Mouse (Mus musculus) MN1 (cell line): Measurements from ENCODE around the gene Rrp1b.

ENCODE experiments used
- DNase-seq: peaks from one replicate; pipeline ENCODE4 v3.0.0-alpha.2; 2016; ENCODE audit warnings: low spot score

Rrp1b gene

DNA sequence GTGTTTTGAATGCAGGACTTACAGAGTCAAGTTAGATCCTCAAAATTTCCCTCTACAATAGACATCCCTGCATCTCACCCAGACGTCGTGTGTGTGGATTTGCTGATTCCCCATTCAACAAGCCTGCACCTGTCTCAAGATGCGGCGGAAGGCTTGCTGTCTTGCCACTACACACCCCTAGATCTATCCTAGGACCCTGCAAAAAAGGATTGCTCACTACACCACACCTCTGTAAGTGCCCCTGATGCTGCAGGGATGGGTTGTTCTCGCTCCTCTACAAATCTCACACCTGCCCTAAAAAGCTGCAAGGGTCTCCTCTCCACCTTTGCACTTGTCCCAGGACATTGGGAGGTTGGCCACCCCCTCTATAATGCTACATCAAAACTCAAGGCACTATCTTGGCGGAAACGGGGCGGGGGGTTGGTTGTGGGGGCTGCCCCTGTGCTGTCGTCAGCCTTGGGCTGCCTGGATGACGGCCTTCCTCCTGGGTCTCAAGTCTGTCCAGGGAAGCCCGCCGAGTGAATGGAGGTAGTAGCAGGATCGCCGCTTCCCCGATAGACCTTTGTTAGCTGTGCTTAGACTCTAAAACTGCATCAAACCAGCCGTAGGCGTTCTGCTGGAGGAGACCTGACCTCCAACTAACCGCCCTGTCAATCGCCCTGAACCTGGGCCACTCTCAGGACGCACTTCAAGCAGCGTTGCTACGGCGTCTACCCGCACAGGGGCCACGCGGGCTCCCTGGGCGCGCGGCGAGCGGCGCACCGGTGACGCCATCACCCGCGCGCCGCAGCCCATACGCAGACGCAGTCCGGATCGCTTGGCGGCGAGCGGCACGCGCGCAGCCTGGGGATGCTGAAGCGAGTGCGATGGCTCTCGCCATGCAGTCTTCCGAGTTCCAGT, at the start of gene Rrp1b, which contains the start of gene Hsf2bp:
Rrp1b (plus strand) TSS at position 492 of the 900 bp plus-strand sequence.
Hsf2bp (minus strand) TSS at position 741 of the 900 bp plus-strand sequence.
- DNase-seq, result peak; percentile 92

DNA sequence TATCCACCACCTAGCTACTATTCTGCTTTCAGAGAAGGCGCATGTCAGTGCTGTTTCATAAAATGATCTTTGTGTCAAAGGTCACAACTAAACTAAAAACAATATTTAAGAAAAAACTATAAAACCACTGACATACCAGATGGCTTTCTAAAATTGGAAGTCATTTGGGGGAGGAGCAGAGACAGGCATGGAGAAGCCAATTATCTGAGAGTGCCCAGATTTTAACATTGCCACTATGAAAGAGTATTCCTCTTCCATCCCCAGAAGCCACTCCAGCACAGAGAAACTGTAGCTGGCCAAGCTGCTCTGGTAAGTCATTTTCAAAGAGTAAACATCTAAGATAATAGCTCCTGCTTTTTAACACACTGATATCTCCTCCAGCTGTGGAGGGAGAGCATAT, 49.0 kb upstream of the Rrp1b start:
- no peak for DNase-seq

DNA sequence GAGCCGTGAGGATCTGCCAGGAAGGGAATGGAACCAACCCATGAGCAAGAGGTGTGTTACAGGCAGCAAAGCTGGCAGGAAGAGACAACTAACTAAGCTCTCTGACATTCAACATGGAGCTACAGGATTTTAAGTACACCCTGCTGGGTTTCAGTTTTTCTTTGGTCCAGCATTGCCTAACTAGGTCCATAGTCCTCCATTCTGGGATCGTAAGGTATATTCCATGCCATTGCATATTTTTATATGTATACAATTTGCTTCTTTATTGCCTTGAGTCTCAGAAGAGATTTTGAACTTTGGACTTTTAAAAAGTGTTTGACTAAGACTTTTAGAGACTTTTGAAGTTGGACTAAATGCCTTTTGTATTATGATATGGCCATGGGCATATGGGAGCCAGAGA, 46.9 kb upstream of the Rrp1b start:
- DNase-seq, result no peak

DNA sequence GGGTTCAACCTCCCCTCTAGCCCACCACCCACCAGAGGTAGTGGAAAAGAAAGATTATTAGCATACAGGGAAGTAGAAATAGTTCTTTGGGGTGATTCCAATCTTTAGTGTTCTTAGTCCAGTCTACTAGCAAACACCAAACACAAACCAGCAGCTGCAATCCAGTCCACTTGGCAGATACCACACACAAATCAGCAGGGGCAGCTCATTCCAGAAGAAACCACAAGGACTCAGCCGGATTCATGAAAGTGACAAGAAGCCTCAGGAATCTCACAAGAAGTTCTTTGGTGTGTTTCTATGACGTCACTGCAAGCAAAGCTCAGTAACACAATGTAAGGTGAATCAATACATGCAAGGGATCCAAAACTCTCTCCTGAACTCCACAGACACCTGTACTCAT, 43.9 kb upstream of the Rrp1b start:
- DNase-seq, result no peak

DNA sequence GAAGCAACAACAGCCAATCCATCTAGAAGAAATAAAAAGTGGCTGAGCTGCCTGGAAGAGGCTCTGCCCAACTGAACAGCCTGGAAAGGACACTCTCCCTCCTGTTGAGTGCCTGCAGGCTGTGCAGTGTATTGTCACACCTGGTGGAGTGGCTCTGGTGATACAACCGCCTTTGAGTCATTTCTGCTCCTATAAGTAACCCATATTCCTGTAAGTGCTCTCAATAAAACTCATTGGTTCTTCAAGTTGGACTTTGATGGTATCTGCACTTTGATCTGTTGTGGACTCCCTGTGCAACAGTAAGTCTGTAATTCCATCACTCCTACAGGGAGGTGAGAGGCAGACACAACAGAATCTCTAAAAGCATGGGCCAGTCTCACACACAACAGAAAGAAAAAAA, 42.5 kb upstream of the Rrp1b start:
- DNase-seq, result no peak

DNA sequence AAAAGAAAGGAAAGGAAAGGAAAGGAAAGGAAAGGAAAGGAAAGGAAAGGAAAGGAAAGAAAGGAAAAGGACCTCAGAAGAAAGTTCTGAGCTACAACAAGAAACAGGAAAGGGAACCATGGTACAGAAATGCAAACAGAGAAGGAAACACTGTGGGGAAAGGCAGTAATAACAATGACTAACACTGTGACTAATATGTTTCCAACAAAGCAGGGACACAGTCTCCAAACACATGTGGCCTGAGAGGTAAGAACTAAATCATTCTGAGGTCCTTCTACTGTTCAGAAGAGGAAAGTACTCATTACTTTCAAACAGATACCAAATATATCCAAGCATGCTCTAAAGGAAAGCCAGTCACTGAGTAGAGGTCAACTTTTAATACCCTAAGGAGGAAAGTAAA, 41.8 kb upstream of the Rrp1b start:
- DNase-seq, result no peak

DNA sequence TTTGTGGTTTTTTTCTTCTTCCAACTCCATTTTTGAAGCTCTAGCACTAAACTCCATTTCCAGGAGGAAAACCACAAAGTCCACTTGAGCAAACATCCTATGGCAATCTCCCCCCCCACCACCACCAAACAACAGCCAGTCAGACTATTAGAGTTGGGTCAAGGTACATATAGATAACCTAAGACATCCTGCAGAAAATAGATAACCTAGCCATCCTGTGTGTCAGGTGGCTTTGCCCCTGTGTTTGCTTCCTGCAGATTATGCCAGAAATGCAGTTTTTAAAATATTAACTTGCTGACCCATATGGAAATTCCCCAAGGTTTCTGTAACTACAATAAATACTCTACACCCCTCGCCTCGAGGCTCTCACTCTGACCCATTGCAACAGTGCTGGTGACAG, 40.1 kb upstream of the Rrp1b start:
- DNase-seq, result no peak

DNA sequence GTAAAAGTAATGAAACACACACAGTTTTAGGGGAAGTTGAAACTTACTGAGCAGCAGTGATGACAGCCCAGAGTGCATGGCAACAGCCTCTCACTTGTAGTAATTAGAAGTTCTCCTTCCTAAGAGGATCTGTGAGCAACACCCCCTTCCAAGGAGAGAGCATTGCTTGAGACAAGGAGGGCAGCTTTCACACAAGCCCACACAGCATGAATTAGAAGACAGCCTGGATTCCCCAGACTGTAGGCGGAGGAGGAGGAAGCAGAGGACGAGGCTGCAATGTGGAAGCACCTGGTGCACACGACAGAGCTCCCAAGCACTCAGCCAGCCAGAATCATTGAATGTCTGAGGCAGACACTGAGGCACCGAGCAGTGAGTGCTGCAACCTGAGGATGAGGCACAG, 39.6 kb upstream of the Rrp1b start:
- no peak for DNase-seq

DNA sequence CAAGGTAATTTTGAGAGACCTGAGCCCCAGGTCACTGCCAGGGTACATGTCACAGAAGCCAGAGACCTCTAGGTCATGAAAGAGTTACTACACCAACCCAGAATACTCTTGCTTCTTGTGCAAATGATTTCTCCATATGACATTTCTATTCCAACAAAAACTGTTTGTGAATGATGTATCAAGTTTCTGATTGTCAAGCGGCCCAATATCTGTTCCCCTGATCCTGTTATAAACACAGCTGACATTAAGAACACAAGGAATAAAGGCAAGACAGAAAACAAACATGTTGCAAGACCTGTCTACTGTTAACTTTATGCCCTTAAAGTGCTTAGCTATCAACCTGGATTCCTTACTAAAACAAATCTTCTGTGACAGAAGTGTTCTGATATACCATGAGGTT, 37.5 kb upstream of the Rrp1b start:
- DNase-seq, result no peak

DNA sequence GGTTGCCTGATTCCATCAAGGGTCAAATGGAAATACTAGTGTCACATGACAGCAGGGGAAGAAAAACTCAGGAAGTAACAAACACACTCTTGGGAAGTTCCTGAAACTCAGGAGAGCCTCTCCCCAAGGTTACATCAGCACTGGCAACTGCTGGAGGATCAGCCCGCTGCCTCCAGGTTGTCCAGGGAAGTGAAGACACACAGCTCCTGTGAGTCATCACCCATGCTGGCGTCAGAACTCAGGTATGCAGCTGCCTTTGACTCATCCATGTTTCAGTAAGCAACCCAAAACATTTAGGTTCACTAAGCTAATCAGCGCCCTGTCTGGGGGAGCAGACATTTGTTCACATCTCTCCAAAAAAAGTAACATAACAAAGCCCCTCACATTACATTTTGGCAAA, 32.6 kb upstream of the Rrp1b start:
- no peak for DNase-seq

DNA sequence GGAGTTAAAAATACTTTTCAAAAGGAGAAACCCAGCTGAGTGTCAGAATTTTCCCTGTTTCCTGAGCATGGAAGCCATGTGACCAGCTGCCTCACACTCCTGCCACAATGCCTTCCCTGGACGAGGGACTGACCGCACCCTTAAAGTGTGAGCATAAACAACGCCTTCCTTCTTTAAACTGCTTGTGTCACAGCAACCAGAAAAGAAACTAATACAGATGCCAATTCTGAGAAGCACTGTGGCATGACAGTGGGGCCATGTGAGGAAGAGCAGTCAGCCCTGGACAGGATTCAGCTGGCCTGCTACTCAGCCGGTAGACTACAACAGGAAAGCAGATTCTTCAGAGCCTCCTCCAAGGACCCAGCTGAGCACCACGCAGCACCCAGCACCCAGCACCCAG, 29.1 kb upstream of the Rrp1b start:
- no peak for DNase-seq

DNA sequence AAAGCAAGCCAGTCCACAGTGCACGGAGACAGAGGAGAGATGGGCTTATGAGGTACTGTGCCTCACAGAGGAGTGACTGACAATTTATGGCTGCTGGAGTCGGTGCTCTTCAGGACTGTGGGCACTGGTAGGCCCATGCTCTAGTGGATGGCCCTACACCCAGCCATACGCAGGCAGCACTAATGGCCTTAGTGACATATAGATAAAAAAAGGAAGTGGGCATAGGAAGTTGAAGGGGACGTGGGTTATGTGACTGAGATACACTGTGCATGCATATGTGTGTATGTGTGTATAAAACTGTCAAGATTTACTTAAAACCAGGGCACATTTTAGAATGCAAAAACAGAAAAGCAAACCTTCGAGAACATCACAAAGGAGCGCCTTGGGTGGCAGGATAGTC, 24.2 kb upstream of the Rrp1b start:
- DNase-seq, result no peak

DNA sequence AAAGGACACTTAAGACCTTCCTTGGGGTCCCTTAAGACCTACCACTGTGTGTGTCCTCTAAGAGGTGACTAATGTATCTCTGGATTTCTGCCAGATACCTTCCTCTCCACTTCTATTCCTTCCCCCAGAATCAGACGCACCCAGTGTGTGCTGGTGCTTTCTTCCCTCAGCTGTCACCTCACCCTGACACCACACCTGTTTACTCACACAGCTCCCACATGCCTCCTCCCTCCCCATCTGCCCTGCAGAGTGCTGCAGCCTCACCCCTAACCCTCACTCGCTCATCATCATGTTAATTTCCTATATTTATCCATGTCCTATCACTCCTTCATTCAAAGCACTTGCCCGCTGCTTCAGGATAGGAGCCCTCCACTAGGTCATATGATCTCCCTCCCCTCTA, 23.6 kb upstream of the Rrp1b start:
- DNase-seq, result no peak

DNA sequence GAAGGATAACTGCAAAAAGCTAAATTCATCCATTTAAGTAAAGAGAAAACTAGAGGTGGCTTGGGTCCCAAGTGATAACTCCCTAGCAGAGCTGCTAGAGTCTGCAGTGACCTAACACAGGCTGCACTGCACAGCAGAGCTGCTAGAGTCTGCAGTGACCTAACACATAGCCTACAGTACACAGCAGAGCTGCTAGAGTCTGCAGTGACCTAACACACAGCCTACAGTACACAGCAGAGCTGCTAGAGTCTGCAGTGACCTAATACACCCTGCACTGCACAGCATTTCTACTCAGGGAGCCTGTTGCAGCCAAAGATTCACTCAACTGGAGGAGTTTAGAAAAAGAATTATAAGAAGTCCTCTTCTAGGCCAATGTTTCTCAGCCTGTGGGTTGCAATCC, 22.2 kb upstream of the Rrp1b start:
- no peak for DNase-seq

DNA sequence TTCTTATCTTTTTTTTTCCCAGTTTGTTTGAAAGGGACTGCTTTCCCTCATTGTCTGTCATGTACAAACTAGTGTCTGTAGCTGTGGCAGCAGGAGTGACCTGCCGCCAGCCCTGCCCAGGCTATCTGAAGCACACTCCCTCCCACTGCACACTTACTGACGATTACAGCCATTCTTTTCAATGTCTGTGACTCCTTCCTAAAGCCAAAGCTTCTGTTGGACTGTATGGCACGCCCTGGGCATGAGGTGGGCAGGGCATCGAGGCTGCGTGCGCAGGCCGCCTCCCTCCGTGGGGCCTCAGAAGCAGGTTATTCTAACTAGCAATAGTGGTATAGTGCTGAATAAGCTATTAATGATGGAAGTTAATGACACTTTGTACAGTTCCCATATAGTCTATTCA, 19.4 kb upstream of the Rrp1b start:
- no peak for DNase-seq

DNA sequence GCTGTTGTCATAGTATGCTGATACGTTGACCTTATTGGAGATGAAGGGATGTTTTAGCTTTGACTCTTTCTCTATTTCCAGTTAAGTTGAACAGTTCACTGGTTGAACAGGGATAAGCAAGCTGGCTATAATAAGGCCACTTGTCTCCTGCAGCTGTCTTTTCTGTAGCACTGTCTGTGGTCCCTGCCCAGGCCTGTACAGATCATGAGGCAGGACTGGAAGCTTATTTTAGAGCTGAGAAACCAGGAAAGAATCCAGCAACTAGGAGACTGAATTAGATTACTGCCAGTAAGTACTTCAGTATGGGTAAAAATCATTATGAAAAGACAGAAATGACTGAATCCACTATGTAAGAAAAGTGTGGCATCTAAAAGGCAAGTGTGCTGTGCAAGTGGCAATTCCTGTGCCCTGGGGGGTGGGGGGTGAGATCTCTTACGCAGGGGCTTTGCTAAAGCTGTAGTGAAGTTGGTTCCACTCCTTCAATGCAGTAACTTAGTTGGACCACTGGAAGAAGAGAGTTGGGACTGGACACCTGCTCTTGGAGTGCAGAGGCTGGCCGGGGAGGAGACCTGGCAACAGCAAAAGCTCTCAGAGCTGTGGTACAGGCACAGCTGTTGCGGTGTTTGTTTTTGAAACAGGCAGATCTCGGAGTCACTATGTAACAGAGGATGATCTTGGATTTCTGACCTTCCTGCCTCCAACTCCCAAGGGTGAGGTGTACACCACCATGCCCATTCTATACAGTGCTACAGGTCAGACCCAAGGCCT, 17.6 kb upstream of the Rrp1b start:
- peak; percentile 28 for DNase-seq

DNA sequence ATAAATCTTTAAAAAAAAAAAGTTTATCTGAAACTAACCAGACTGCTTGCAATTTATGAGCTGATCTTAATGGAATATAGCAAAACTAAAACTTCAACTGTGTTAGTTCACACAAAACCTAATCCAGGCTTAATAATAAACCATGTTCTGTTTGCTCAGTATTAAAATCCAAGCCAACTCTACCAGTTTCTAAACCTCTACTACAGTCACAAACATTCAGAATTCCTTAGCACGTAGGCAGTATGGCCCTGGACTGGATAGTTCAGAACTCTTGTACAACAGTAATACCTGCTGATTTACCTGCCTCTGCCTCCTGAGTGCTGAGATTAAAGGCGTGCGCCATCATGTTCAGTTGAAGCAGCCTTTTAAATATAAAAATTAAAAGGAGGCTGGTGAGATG, 13.9 kb upstream of the Rrp1b start:
- DNase-seq, result no peak

DNA sequence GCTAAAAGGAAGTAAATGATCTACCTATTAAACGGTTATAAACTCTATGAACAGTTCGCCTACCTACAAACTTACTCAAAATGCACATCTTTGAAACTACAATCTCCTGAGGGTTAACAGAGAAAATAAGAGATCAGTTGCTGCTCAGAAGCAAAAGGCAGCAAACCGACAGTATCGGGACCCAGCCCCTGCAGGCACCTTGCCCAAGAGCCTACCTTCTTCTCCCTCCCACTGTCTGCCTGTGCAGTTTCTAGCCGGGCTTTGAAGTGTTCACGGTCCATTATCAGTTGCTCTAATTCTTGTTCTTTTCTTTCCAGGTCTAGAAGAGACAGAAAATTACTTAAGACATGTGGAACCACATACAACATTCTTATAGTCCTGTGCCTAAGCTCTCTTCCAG, 13.3 kb upstream of the Rrp1b start:
- DNase-seq, result no peak

DNA sequence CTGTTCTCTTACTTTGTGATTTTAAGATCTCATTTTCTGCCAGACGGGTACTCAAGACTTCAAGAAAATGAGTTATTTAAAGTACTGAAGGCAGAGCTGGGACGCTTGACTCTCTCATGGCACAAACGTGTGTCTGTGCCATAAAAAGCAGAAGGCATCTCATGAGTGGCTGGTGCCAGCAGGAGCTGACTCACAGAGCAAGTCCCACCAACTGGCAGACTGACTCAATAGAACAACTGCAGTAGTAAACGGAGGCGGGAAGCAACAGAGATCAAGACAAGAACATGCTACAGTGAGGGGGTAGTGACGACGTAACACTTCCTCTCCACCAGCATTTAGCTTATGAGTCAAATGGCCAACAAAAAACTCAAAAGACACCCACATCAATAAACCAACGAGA, 12.8 kb upstream of the Rrp1b start:
- DNase-seq, result no peak

DNA sequence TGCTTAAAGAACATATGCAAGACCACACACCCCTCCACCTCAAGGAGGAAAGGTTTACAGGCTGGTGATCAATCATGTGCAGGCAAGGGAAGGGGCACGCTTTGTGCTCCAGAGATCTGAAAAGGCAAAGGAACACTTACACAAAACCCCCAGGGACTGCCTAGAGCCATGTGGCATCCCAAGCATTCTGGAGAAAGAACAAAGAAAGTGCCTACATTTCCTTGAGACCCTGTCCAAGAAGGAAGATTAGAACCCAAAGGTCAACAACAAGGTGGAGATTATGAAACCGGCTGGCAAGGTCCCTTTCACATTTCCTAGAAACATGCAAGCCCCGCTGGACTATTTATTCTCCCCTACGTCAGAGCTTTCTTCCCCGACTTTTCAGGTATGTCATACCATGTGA, 11.2 kb upstream of the Rrp1b start:
- no peak for DNase-seq

DNA sequence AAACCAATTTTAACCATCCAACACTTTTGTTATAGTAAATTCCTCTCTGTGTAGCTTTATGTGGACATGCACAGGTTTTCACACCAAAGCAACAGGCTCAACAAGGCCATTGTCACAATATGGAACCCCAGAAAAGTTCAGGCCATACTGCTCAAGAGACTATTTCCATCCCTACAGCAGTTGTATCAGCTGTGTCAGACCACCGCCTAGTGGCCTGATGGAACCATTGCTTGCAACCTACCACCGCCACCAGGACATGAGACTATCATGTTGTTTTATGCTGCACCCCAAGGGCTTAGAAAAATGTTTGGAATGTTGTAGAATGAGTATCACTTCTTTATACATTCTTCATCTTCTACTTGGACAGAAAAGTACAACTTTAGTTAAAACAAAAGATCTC, 10.5 kb upstream of the Rrp1b start:
- DNase-seq, result peak; percentile 79

DNA sequence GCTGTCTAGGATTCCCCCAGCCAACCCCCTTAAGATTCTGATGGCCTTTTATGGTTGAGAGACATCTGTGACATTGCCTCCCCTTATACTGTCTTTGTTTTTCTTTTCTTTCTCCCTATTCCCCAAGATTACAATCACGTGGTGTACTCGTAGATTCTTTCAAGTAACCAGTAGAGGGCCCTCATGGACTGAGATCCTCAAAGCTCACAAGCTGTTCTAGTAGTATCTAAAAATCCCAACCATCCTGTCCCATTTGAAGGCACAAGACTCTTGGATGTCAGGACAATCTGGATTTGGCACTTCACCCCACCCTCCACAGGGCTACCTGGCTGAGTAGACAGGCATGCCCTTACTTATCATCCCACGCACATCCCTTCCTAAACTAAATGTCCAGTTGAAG, 8.2 kb upstream of the Rrp1b start:
- DNase-seq, result peak; percentile 76

DNA sequence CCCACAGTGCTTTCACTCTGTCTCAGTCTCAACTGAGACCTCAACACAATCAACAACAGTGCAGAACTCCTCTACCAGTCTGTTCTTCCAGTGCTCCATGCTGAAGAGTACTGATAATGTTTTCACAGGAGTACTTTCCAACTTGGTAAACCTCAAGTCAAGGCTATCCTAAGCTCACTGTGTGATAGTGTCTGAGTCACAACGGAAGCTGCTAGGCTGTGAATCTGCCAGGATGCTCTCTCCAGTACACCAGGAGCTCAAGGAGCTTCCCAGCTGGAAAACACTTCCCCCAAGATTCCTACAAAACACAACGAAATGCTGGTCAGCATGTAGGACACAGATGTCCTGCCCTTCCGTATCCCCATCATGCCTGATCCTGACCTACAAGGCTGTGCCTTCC, 7.6 kb upstream of the Rrp1b start:
- DNase-seq, result no peak
